Mouse (Mus musculus) fibroblast of lung, adult 2 months (primary cell): ENCODE measurements around the gene Kctd2.
"Not testable (repeated sequence)": the region's sequence is repeated elsewhere in the genome, so short reads cannot be mapped to it uniquely, and the experiment has no call there.

ENCODE experiments used
- DNase-seq: peaks from one replicate; pipeline ENCODE4 v3.0.0-alpha.2; 2011; ENCODE audit warnings: low read depth

Gene Kctd2

GRCm38 (mm10) chr11:115439326-115439725 is 19.4 kb downstream of the Kctd2 start:
- no peak for DNase-seq

- no peak for DNase-seq
Observed at GRCm38 (mm10) chr11:115439906-115440595, 20.1 kb downstream of the Kctd2 start, which contains the start of gene Trim80. Gene Trim80 (plus strand): TSS chr11:115440545.

- no peak for DNase-seq
Observed at GRCm38 (mm10) chr11:115441417-115441816, 21.5 kb downstream of the Kctd2 start.

GRCm38 (mm10) chr11:115446906-115447305 is 27.0 kb downstream of the Kctd2 start:
- DNase-seq: no peak

GRCm38 (mm10) chr11:115447321-115447885 is 27.5 kb downstream of the Kctd2 start:
- no peak for DNase-seq

GRCm38 (mm10) chr11:115448075-115448474 is 28.1 kb downstream of the Kctd2 start:
- DNase-seq: no peak

- DNase-seq: no peak
Observed at GRCm38 (mm10) chr11:115448998-115449397, 29.1 kb downstream of the Kctd2 start.

GRCm38 (mm10) chr11:115450176-115450575 is 30.2 kb downstream of the Kctd2 start:
- no peak for DNase-seq

GRCm38 (mm10) chr11:115451781-115452241 is 31.9 kb downstream of the Kctd2 start:
- no peak for DNase-seq

GRCm38 (mm10) chr11:115452281-115452860 is 32.4 kb downstream of the Kctd2 start:
- no peak for DNase-seq

- DNase-seq: no peak
Observed at GRCm38 (mm10) chr11:115453306-115453705, 33.4 kb downstream of the Kctd2 start.

GRCm38 (mm10) chr11:115454822-115455221 is 34.9 kb downstream of the Kctd2 start:
- not testable (repeated sequence) for DNase-seq

GRCm38 (mm10) chr11:115455619-115456018 is 35.7 kb downstream of the Kctd2 start:
- no peak for DNase-seq

GRCm38 (mm10) chr11:115456182-115456581 is 36.3 kb downstream of the Kctd2 start:
- DNase-seq: no peak

- DNase-seq: no peak
Observed at GRCm38 (mm10) chr11:115457405-115457804, 37.5 kb downstream of the Kctd2 start.

GRCm38 (mm10) chr11:115460976-115461375 is 41.0 kb downstream of the Kctd2 start:
- no peak for DNase-seq

- no peak for DNase-seq
Observed at GRCm38 (mm10) chr11:115461846-115462242, 41.9 kb downstream of the Kctd2 start.

GRCm38 (mm10) chr11:115462243-115462891 is 42.4 kb downstream of the Kctd2 start, which contains the start of gene Slc16a5:
Gene Slc16a5 (plus strand): TSS chr11:115462474.
- DNase-seq: no peak

GRCm38 (mm10) chr11:115463397-115463796 is 43.5 kb downstream of the Kctd2 start:
- DNase-seq: no peak

GRCm38 (mm10) chr11:115464851-115465250 is 44.9 kb downstream of the Kctd2 start:
- no peak for DNase-seq

- DNase-seq: no peak
Observed at GRCm38 (mm10) chr11:115467217-115467618, 47.3 kb downstream of the Kctd2 start.

- no peak for DNase-seq
Observed at GRCm38 (mm10) chr11:115472183-115472582, 52.3 kb downstream of the Kctd2 start.
